Mouse (Mus musculus) spleen, adult 12 weeks (tissue): ENCODE results near the gene Atp5mpl.

Experiments used
- DNase-seq: peaks from one replicate; pipeline ENCODE4 v3.0.0; 2022; ENCODE audit warnings: low spot score

Gene Atp5mpl

GRCm38 (mm10) chr12:111912802-111913201 lies 54.0 kb downstream of the Atp5mpl start:
- DNase-seq: no peak

- DNase-seq: no peak
Observed at GRCm38 (mm10) chr12:111911796-111912195, 55.0 kb downstream of the Atp5mpl start.
